Mouse (Mus musculus) MEL (cell line): ENCODE results near the gene Banf1. TPM values are rescaled to one million over a fixed set of nuclear protein-coding genes. Genes with fewer than 3 reads are reported as not detected.

Experiments used
- DNase-seq: peaks from one replicate; pipeline ENCODE4 v3.0.0; 2011; ENCODE audit warnings: low read depth, low spot score
- H3K27ac ChIP-seq: 2 replicates; pipeline ENCODE4 v1.5.1; 2012; ENCODE audit warnings: low read depth, mild to moderate bottlenecking, control low read depth, low read length, moderate library complexity; ENCODE audit not compliant: control insufficient read depth
- H3K27me3 ChIP-seq, 2 experiments: fragments of 150-350 bp in 1 of 2; sonication (generic) in 1 of 2; 2 replicates each; pipeline ENCODE4 v1.6.1; 2012; ENCODE audit warnings: low read length in 2 of 2, mild to moderate bottlenecking in 2 of 2, improper control_type of control experiment in 1 of 2, moderate library complexity in 1 of 2; ENCODE audit not compliant: insufficient read depth in 2 of 2, control insufficient read depth in 1 of 2
- H3K36me3 ChIP-seq, 2 experiments: 2 replicates each; pipeline ENCODE4 v1.6.1; 2012 to 2014; ENCODE audit warnings: low read length in 2 of 2, improper control_type of control experiment in 1 of 2, inconsistent platforms in 1 of 2, mild to moderate bottlenecking in 1 of 2; ENCODE audit not compliant: insufficient read depth in 2 of 2, control insufficient read depth in 1 of 2
- H3K4me1 ChIP-seq, 2 experiments: fragments of 150-350 bp in 1 of 2; sonication (generic) in 1 of 2; 2 replicates each; pipeline ENCODE4 v1.6.1; 2012; ENCODE audit warnings: low read length in 2 of 2, improper control_type of control experiment in 1 of 2, mild to moderate bottlenecking in 1 of 2; ENCODE audit not compliant: insufficient read depth in 2 of 2, control insufficient read depth in 1 of 2
- H3K4me3 ChIP-seq, 2 experiments: fragments of 150-350 bp in 1 of 2; sonication (generic) in 1 of 2; 2 replicates each; pipeline ENCODE4 v1.5.1; 2012; ENCODE audit warnings: low read depth in 2 of 2, low read length in 2 of 2, mild to moderate bottlenecking in 2 of 2, moderate library complexity in 2 of 2, control low read depth in 1 of 2, improper control_type of control experiment in 1 of 2; ENCODE audit not compliant: control insufficient read depth in 1 of 2, insufficient read depth in 1 of 2
- H3K79me2 ChIP-seq: 2 replicates; pipeline ENCODE4 v1.6.1; 2012; ENCODE audit warnings: mild to moderate bottlenecking, low read length, moderate library complexity; ENCODE audit not compliant: control insufficient read depth, poor library complexity, insufficient read depth
- H3K9ac ChIP-seq: 2 replicates; pipeline ENCODE4 v1.6.1; 2012; ENCODE audit warnings: low read depth, mild to moderate bottlenecking, control low read depth, low read length, moderate library complexity; ENCODE audit not compliant: control insufficient read depth, poor library complexity, severe bottlenecking
- H3K9me3 ChIP-seq: fragments of 150-350 bp; sonication (generic); replicated peaks from 2 replicates; pipeline ENCODE4 v1.6.1; 2012; ENCODE audit warnings: mild to moderate bottlenecking, low read length, improper control_type of control experiment, moderate library complexity; ENCODE audit not compliant: insufficient read depth
- BHLHE40 ChIP-seq: IDR thresholded peaks from 2 replicates; pipeline ENCODE4 v1.6.1; 2012; ENCODE audit warnings: low read depth, mild to moderate bottlenecking, inconsistent platforms, low read length, improper control_type of control experiment, borderline replicate concordance
- CHD1 ChIP-seq: IDR thresholded peaks from 2 replicates; pipeline ENCODE4 v1.6.1; 2012; ENCODE audit warnings: low read depth, mild to moderate bottlenecking, inconsistent platforms, low read length, improper control_type of control experiment
- CTCF ChIP-seq, 3 experiments: IDR thresholded peaks in 2 of 3; conservative IDR thresholded peaks in 1 of 3; 2 replicates each; pipeline ENCODE4 v1.5.1; 2011 to 2012; ENCODE audit warnings: low read length in 3 of 3, low read depth in 2 of 3, mild to moderate bottlenecking in 2 of 3, improper control_type of control experiment in 1 of 3, inconsistent platforms in 1 of 3, mixed read lengths in 1 of 3, moderate library complexity in 1 of 3; ENCODE audit not compliant: control insufficient read depth in 1 of 3, insufficient read depth in 1 of 3, poor library complexity in 1 of 3, severe bottlenecking in 1 of 3
- E2F4 ChIP-seq: IDR thresholded peaks from 2 replicates; pipeline ENCODE4 v1.6.1; 2011; ENCODE audit warnings: low read depth, low read length, improper control_type of control experiment, borderline replicate concordance
- ELF1 ChIP-seq: IDR thresholded peaks from 2 replicates; pipeline ENCODE4 v1.6.1; 2014; ENCODE audit warnings: low read depth, mild to moderate bottlenecking, inconsistent platforms, low read length, improper control_type of control experiment, moderate library complexity
- ETS1 ChIP-seq: IDR thresholded peaks from 2 replicates; pipeline ENCODE4 v1.6.1; 2012; ENCODE audit warnings: low read depth, mild to moderate bottlenecking, inconsistent platforms, low read length, improper control_type of control experiment, moderate library complexity
- GATA1 ChIP-seq: IDR thresholded peaks from 2 replicates; pipeline ENCODE4 v1.6.1; 2011; ENCODE audit warnings: low read depth, low read length, improper control_type of control experiment
- HCFC1 ChIP-seq: IDR thresholded peaks from 2 replicates; pipeline ENCODE4 v1.6.1; 2012; ENCODE audit warnings: low read depth, mild to moderate bottlenecking, inconsistent platforms, low read length, improper control_type of control experiment, moderate library complexity
- KAT2A ChIP-seq: conservative IDR thresholded peaks from 2 replicates; pipeline ENCODE4 v1.6.1; 2012; ENCODE audit warnings: low read depth, low read length, improper control_type of control experiment, inconsistent platforms
- MAFK ChIP-seq: IDR thresholded peaks from 2 replicates; pipeline ENCODE4 v1.6.1; 2011; ENCODE audit warnings: low read depth, mild to moderate bottlenecking, low read length, improper control_type of control experiment, borderline replicate concordance
- MAX ChIP-seq: IDR thresholded peaks from 2 replicates; pipeline ENCODE4 v1.6.1; 2011; ENCODE audit warnings: low read length, improper control_type of control experiment
- MAZ ChIP-seq: IDR thresholded peaks from 2 replicates; pipeline ENCODE4 v1.6.1; 2012; ENCODE audit warnings: low read depth, mild to moderate bottlenecking, inconsistent platforms, low read length, improper control_type of control experiment
- MEF2A ChIP-seq: IDR thresholded peaks from 2 replicates; pipeline ENCODE4 v1.6.1; 2014; ENCODE audit warnings: low read depth, mild to moderate bottlenecking, inconsistent platforms, low read length, improper control_type of control experiment; ENCODE audit not compliant: poor library complexity, insufficient replicate concordance, severe bottlenecking; ENCODE audit errors: extremely low read depth
- NELFE ChIP-seq: IDR thresholded peaks from 2 replicates; pipeline ENCODE4 v1.6.1; 2011; ENCODE audit warnings: low read depth, low read length, improper control_type of control experiment
- POLR2A ChIP-seq, 2 experiments: IDR thresholded peaks; 2 replicates each; pipeline ENCODE4 v1.6.1; 2011 to 2012; ENCODE audit warnings: low read length in 2 of 2, mild to moderate bottlenecking in 2 of 2, control low read depth in 1 of 2, improper control_type of control experiment in 1 of 2, low read depth in 1 of 2, moderate library complexity in 1 of 2; ENCODE audit not compliant: control insufficient read depth in 1 of 2, insufficient read depth in 1 of 2, poor library complexity in 1 of 2
- POLR2AphosphoS5 ChIP-seq: IDR thresholded peaks from 2 replicates; pipeline ENCODE4 v1.6.1; 2012; ENCODE audit warnings: low read depth, borderline replicate concordance, mild to moderate bottlenecking, inconsistent platforms, low read length, moderate library complexity, mixed read lengths
- RAD21 ChIP-seq: IDR thresholded peaks from 2 replicates; pipeline ENCODE4 v1.6.1; 2011; ENCODE audit warnings: mild to moderate bottlenecking, low read depth, low read length, improper control_type of control experiment
- RCOR1 ChIP-seq: IDR thresholded peaks from 2 replicates; pipeline ENCODE4 v1.6.1; 2012; ENCODE audit warnings: low read depth, mild to moderate bottlenecking, inconsistent platforms, low read length, improper control_type of control experiment
- SIN3A ChIP-seq: IDR thresholded peaks from 2 replicates; pipeline ENCODE4 v1.6.1; 2012; ENCODE audit warnings: low read length, improper control_type of control experiment, inconsistent platforms
- SMC3 ChIP-seq: IDR thresholded peaks from 2 replicates; pipeline ENCODE4 v1.6.1; 2011; ENCODE audit warnings: low read depth, low read length, improper control_type of control experiment
- TAL1 ChIP-seq: IDR thresholded peaks from 2 replicates; pipeline ENCODE4 v1.6.1; 2012; ENCODE audit warnings: mild to moderate bottlenecking, inconsistent platforms, low read length, moderate library complexity, mixed read lengths
- TCF12 ChIP-seq: IDR thresholded peaks from 2 replicates; pipeline ENCODE4 v1.6.1; 2014; ENCODE audit warnings: low read depth, mild to moderate bottlenecking, inconsistent platforms, low read length, improper control_type of control experiment, moderate library complexity
- UBTF ChIP-seq: IDR thresholded peaks from 2 replicates; pipeline ENCODE4 v1.6.1; 2012; ENCODE audit warnings: low read depth, mild to moderate bottlenecking, inconsistent platforms, low read length, improper control_type of control experiment, moderate library complexity, borderline replicate concordance; ENCODE audit not compliant: insufficient read depth
- ZC3H11A ChIP-seq: IDR thresholded peaks from 2 replicates; pipeline ENCODE4 v1.6.1; 2012; ENCODE audit warnings: low read depth, mild to moderate bottlenecking, inconsistent platforms, low read length, improper control_type of control experiment
- ZKSCAN1 ChIP-seq: IDR thresholded peaks from 2 replicates; pipeline ENCODE4 v1.6.1; 2012; ENCODE audit warnings: low read depth, mild to moderate bottlenecking, inconsistent platforms, low read length, improper control_type of control experiment, moderate library complexity
- ZMIZ1 ChIP-seq: IDR thresholded peaks from 2 replicates; pipeline ENCODE4 v1.6.1; 2012; ENCODE audit warnings: low read depth, mild to moderate bottlenecking, inconsistent platforms, low read length, improper control_type of control experiment, moderate library complexity
- ZNF384 ChIP-seq: IDR thresholded peaks from 2 replicates; pipeline ENCODE4 v1.6.1; 2012; ENCODE audit warnings: low read depth, mild to moderate bottlenecking, inconsistent platforms, low read length, improper control_type of control experiment
- polyA plus RNA-seq, 2 experiments: library from polyadenylated mRNA; stranded (reverse) in 1 of 2; unstranded in 1 of 2; fragments of >175 nt in 1 of 2; fragments of >200 nt in 1 of 2; gene quantifications; 2 replicates each; pipeline versions ENCODE4 v1.2.1 to v1.2.4; 2012; ENCODE audit warnings: low replicate concordance in 2 of 2, low read depth in 1 of 2; ENCODE audit not compliant: insufficient read length in 2 of 2, insufficient read depth in 1 of 2, missing spikeins in 1 of 2
- total RNA-seq: library from RNA; depleted of rRNA; stranded (reverse); fragments of 300-350 nt; gene quantifications from 2 replicates; pipeline ENCODE4 v1.2.3, GENCODE M21; 2012

The Banf1 gene
- total and polyA plus RNA-seq, 3 experiments: 207 to 1,168 (median 644) TPM

- peak overlapping the region; percentile 94 for H3K27ac ChIP-seq
- TF ChIP-seq ZC3H11A: no peak
- no peak for TF ChIP-seq SMC3
- peak; percentile 7 to 56 (median 47); a peak in 5 of 6 replicates for TF ChIP-seq CTCF (IDR thresholded peaks at IDR 0.05 in 2 of 3, conservative IDR thresholded peaks at IDR 0.05 in 1 of 3; ENCODE audit: control insufficient read depth in 1 of 3, insufficient read depth in 1 of 3, low read depth in 2 of 3, low read length in 3 of 3, poor library complexity in 1 of 3, severe bottlenecking in 1 of 3)
- TF ChIP-seq CHD1: no peak
- peak; percentile 38 for TF ChIP-seq RAD21
- 0 out of 2 replicates have a peak, but pooled peaks have one; percentile 12 for TF ChIP-seq TCF12
- TF ChIP-seq ELF1: 0 out of 2 replicates have a peak, but pooled peaks have one; percentile 36
- peak; percentile 74 for TF ChIP-seq ZNF384
- no peaks in the 10 kb centered on the region for H3K9me3 ChIP-seq
- H3K79me2 ChIP-seq: peaks cover 39% of the 10 kb centered on the region
- H3K27me3 ChIP-seq: no peaks in the 10 kb centered on the region
- peaks cover 1 to 30% of the 10 kb centered on the region in 2 experiments; a peak in 3 of 4 replicates for H3K36me3 ChIP-seq
- peak; percentile 59 for DNase-seq
- H3K4me1 ChIP-seq: peaks cover 0 to 33% of the 10 kb centered on the region in 2 experiments; a peak in 3 of 4 replicates
- H3K9ac ChIP-seq: peak overlapping the region; percentile 98
- peak overlapping the region; percentile 73 to 98 for H3K4me3 ChIP-seq
Measured at GRCm38 (mm10) chr19:5367455-5367854, 487 bp upstream of the Banf1 start.

- Histone ChIP-seq H3K4me3 (peak within 1 kb of the TSS; percentile 77 to 98), H3K79me2 (peaks cover 39% of the 10 kb centered on the region), H3K36me3 (peaks cover 1 to 30% of the 10 kb centered on the region in 2 experiments; a peak in 3 of 4 replicates), H3K9ac (peak within 1 kb of the TSS; percentile 98), H3K9me3 (no peaks in the 10 kb centered on the region), H3K4me1 (peaks cover 0 to 33% of the 10 kb centered on the region in 2 experiments; a peak in 3 of 4 replicates), H3K27me3 (no peaks in the 10 kb centered on the region), H3K27ac (peak within 1 kb of the TSS; percentile 94)
- peak; percentile 99 for DNase-seq
- TF ChIP-seq MEF2A (no peak), SIN3A (peak; percentile 95), NELFE (peak; percentile 61; the same call in 1 of the 2 replicates), ZMIZ1 (peak; percentile 52; the same call in 1 of the 2 replicates), UBTF (no peak), POLR2AphosphoS5 (no peak), RCOR1 (no peak), TCF12 (0 out of 2 replicates have a peak, but pooled peaks have one; percentile 16), CTCF (IDR thresholded peaks at IDR 0.05 in 2 of 3, conservative IDR thresholded peaks at IDR 0.05 in 1 of 3; ENCODE audit: control insufficient read depth in 1 of 3, insufficient read depth in 1 of 3, low read depth in 2 of 3, low read length in 3 of 3, poor library complexity in 1 of 3, severe bottlenecking in 1 of 3) (peak in 1 of 3 experiments; percentile 30; a peak in 1 of 6 replicates), MAZ (peak; percentile 22; the same call in 1 of the 2 replicates), ETS1 (no peak), BHLHE40 (no peak), HCFC1 (peak; percentile 90), E2F4 (no peak), MAFK (no peak), GATA1 (no peak), KAT2A (peak; percentile 83), POLR2A (IDR thresholded peaks at IDR 0.05; ENCODE audit: control insufficient read depth in 1 of 2, insufficient read depth in 1 of 2, low read depth in 1 of 2, low read length in 2 of 2, poor library complexity in 1 of 2) (peak; percentile 51 to 85; a peak in 3 of 4 replicates), ZC3H11A (no peak), ZNF384 (no peak), MAX (peak; percentile 98), TAL1 (no peak), ZKSCAN1 (no peak)
Measured at GRCm38 (mm10) chr19:5366175-5367052, 554 bp downstream of the Banf1 start, which contains the start of gene Eif1ad. Gene Eif1ad (plus strand): TSS chr19:5366741.
